Mouse (Mus musculus) limb, embryonic 13.5 days (tissue): ENCODE results near the gene Grin1. TPM values are rescaled to one million over a fixed set of nuclear protein-coding genes. Genes with fewer than 3 reads are reported as not detected.

Experiments used
- polyA plus RNA-seq: library from polyadenylated mRNA; unstranded; fragments of >200 nt; fragmentation: Nextera tagmentation; extraction: Ambion mirVana; gene quantifications from 2 replicates; pipeline ENCODE4 v1.2.1, GENCODE M21; 2015

Grin1 gene
- polyA plus RNA-seq, 1 experiment from 2014 or later = 0.61 TPM

Other genes starting within 250 kb of the Grin1 start
- gene Entpd8, start 238.9 kb downstream of the Grin1 start, polyA plus RNA-seq = not detected in 2 replicates
- 0.11 TPM in 1 of 2 replicates, not detected in the other for gene Noxa1, start 224.0 kb downstream of the Grin1 start, polyA plus RNA-seq
- 12.6 and 15.3 TPM in 2 replicates for gene Nrarp, start 138.4 kb downstream of the Grin1 start, polyA plus RNA-seq
- gene Tor4a, start 122.3 kb downstream of the Grin1 start, polyA plus RNA-seq = 4.1 and 4.8 TPM in 2 replicates
- gene Nelfb, start 107.7 kb downstream of the Grin1 start, polyA plus RNA-seq = 122 and 124 TPM in 2 replicates
- gene Stpg3, start 104.5 kb downstream of the Grin1 start, polyA plus RNA-seq = 0.11 TPM in 1 of 2 replicates, not detected in the other
- gene Fam166a, start 100.4 kb downstream of the Grin1 start, polyA plus RNA-seq = not detected in 2 replicates
- gene Tubb4b, start 94.5 kb downstream of the Grin1 start, polyA plus RNA-seq = 423 and 425 TPM in 2 replicates
- gene Slc34a3, start 84.8 kb downstream of the Grin1 start, polyA plus RNA-seq = not detected in 2 replicates
- not detected in 2 replicates for gene Rnf224, start 82.4 kb downstream of the Grin1 start, polyA plus RNA-seq
- gene Rnf208, start 76.9 kb downstream of the Grin1 start, polyA plus RNA-seq = 8.6 and 9.2 TPM in 2 replicates
- not detected in 2 replicates for gene Cysrt1, start 76.7 kb downstream of the Grin1 start, polyA plus RNA-seq
- 4.4 and 6.0 TPM in 2 replicates for gene AL732309.1, start 72.3 kb downstream of the Grin1 start, polyA plus RNA-seq
- 23.6 and 24.2 TPM in 2 replicates for gene Tmem203, start 63.7 kb downstream of the Grin1 start, polyA plus RNA-seq
- gene Tprn, start 56.6 kb downstream of the Grin1 start, polyA plus RNA-seq = 7.2 and 8.2 TPM in 2 replicates
- gene Ssna1, start 46.7 kb downstream of the Grin1 start, polyA plus RNA-seq = 231 and 234 TPM in 2 replicates
- 150 and 154 TPM in 2 replicates for gene Anapc2, start 46.7 kb downstream of the Grin1 start, polyA plus RNA-seq
- not detected in 2 replicates for gene Tmem210, start 31.0 kb downstream of the Grin1 start, polyA plus RNA-seq
- gene Lrrc26, start 29.3 kb downstream of the Grin1 start, polyA plus RNA-seq = not detected in 2 replicates
- gene Man1b1, start 13.2 kb upstream of the Grin1 start, polyA plus RNA-seq = 54.5 and 60.2 TPM in 2 replicates
- 21.3 and 24.7 TPM in 2 replicates for gene Dpp7, start 37.2 kb upstream of the Grin1 start, polyA plus RNA-seq
- 11.3 and 13.2 TPM in 2 replicates for gene Uap1l1, start 46.5 kb upstream of the Grin1 start, polyA plus RNA-seq
- 43.4 and 45.5 TPM in 2 replicates for gene Sapcd2, start 53.1 kb upstream of the Grin1 start, polyA plus RNA-seq
- 0.55 and 0.73 TPM in 2 replicates for gene Entpd2, start 76.7 kb upstream of the Grin1 start, polyA plus RNA-seq
- 29.1 and 32.6 TPM in 2 replicates for gene Npdc1, start 80.2 kb upstream of the Grin1 start, polyA plus RNA-seq
- gene Fut7, start 104.1 kb upstream of the Grin1 start, polyA plus RNA-seq = 0.06 TPM in 1 of 2 replicates, not detected in the other
- 3.3 and 3.8 TPM in 2 replicates for gene Abca2, start 109.5 kb upstream of the Grin1 start, polyA plus RNA-seq
- gene Clic3, start 137.7 kb upstream of the Grin1 start, polyA plus RNA-seq = 2.2 and 2.5 TPM in 2 replicates
- gene Paxx, start 141.9 kb upstream of the Grin1 start, polyA plus RNA-seq = 35.0 and 37.6 TPM in 2 replicates
- gene Ptgds, start 150.9 kb upstream of the Grin1 start, polyA plus RNA-seq = 0.80 and 2.5 TPM in 2 replicates
- gene Lcn12, start 174.7 kb upstream of the Grin1 start, polyA plus RNA-seq = not detected in 2 replicates
- 69.5 and 79.7 TPM in 2 replicates for gene Fbxw5, start 181.6 kb upstream of the Grin1 start, polyA plus RNA-seq
- gene C8g, start 182.5 kb upstream of the Grin1 start, polyA plus RNA-seq = 5.5 and 7.2 TPM in 2 replicates
- 37.3 and 40.6 TPM in 2 replicates for gene Traf2, start 227.8 kb upstream of the Grin1 start, polyA plus RNA-seq
- gene Edf1, start 238.7 kb upstream of the Grin1 start, polyA plus RNA-seq = 330 TPM in 2 replicates